Comparison of ENCODE assay signal across 1 mouse cellular context in the genomic region with DNA sequence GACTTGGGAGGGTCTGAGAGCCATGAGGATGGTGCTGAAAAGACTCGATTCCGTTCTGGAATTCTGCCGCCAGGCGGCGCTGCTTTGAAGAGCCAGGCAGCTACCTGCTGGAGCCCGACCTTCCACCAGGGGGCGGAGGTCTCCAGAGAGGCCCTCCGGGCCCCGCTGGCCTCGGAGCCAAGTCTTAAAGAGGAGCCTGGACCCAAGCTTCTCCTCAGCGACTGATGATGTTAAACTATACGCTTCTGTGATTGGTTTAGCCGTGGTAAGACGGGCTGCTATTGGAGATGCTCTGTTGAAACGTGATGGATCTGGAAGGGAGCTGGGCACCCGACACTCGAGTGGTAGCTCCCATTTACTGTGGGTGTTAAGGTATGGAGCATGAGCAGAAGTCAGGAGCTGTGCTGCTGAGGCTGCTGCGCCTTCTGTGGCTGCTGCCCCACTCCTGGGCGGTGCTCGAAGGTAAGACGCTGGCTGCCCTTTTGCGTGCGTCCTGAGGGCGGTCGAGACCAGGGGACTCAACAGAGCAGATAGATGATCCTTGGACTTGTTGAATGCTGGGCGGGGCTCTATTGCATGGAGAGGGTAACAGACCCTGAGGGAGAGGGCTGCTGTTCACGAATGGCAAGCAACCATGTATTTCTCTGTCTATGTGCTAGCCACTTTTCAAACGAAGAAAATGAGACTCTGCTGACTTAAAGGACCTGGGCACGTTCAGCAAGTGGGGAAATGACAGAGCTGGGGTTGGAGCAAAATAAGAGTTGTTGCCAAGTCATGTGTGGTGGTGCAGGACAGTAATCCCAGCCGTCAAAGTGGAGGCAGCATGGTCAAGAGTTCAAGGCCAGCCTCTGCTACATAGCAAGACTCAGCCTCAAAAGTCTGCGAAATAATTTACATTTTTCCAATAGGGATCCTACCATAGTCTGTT.
TF ChIP-seq lines count a peak whose summit lies in the region.

No protein-coding gene starts in this region.

TF ChIP-seq in ES-E14, 5 proteins besides CTCF, POLR2A, EP300 and RAD21:
- TF ChIP-seq HCFC1 (IDR thresholded peaks at IDR 0.05; ENCODE audit: borderline replicate concordance, insufficient read depth, low read length): peak; percentile 66; the same call in 1 of the 2 replicates
- no peak for TF ChIP-seq ZNF384 (IDR thresholded peaks at IDR 0.05; ENCODE audit: low read depth, low read length)
- peak; percentile 96 for TF ChIP-seq CHD2 (IDR thresholded peaks at IDR 0.05; ENCODE audit: low read depth, low read length)
- no peak for TF ChIP-seq MAFK (IDR thresholded peaks at IDR 0.05; ENCODE audit: insufficient read depth, low read depth, low read length)
- TF ChIP-seq ZC3H11A (IDR thresholded peaks at IDR 0.05; ENCODE audit: borderline replicate concordance, low read depth, low read length): peak; percentile 59; the same call in 1 of the 2 replicates
